Mouse (Mus musculus): Measurements from ENCODE around the gene Hmcn1. TPM values are rescaled to one million over a fixed set of nuclear protein-coding genes. Genes with fewer than 3 reads are reported as not detected.

The Hmcn1 gene
- total RNA-seq, 2 experiments from 2014 or later: 1.6 to 2.0 TPM

GRCm38 (mm10) chr1:150610539-150610938 is 382.7 kb downstream of the Hmcn1 start:
- no peak for TF ChIP-seq CTCF (conservative IDR thresholded peaks at IDR 0.05)
- Histone ChIP-seq H3K4me3 (no peak overlapping the region), H3K27ac (no peak overlapping the region)
- DNase-seq (ENCODE audit: low spot score in 2 of 2): no peak

DNA sequence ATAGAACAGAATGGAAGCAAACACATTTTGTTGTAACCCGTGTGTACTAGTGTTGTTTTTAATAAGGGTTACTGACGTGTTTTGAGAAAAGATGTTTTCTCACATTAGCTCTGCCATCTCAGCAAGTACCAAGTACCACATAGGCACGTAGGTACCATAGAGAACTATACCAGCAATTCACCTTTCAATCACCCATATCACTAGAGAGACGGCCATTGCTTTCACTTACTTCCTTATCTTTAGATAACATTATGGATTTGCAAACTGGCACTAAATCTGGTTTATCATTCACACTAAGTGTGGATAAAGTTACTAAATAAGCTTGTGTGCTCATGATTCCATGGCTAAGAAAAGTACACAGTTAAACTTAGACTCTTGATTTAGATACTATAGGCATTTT is 387.1 kb downstream of the Hmcn1 start:
- no peak for DNase-seq (ENCODE audit: low spot score in 2 of 2)
- no peak for TF ChIP-seq CTCF (conservative IDR thresholded peaks at IDR 0.05)
- no peak overlapping the region for H3K4me3 ChIP-seq
- H3K27ac ChIP-seq: no peak overlapping the region

DNA sequence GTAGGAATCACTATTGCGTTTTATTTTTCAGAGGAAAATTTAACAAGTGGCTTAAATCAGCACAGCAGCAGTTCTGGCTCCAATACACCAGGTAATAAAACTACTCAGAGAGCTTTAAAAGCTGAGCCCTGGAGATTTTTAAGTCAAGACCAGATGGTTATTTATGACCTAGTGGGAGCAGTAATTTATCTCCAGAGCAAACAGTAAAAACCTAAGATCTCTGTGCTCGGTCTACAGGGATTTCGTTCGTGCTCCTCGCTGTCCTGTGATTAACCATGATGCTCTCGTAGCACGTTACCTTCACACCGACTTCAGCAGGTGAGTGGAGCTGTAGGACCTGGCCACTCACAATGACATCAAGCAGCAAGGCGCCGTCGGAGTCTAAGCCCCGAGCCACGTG is 399.6 kb downstream of the Hmcn1 start:
- TF ChIP-seq CTCF (conservative IDR thresholded peaks at IDR 0.05): no peak
- H3K27ac ChIP-seq: no peak overlapping the region
- no peak for DNase-seq (ENCODE audit: low spot score in 2 of 2)
- H3K4me3 ChIP-seq: no peak overlapping the region

- Histone ChIP-seq H3K27ac (no peak overlapping the region), H3K4me3 (no peak overlapping the region)
- peak; percentile 38 to 73 for DNase-seq (ENCODE audit: low spot score in 2 of 2)
- TF ChIP-seq CTCF (conservative IDR thresholded peaks at IDR 0.05): peak; percentile 93
These were observed 402.0 kb downstream of the Hmcn1 start for GRCm38 (mm10) chr1:150591253-150591652.

GRCm38 (mm10) chr1:150587410-150587809 is 405.8 kb downstream of the Hmcn1 start:
- DNase-seq (ENCODE audit: low spot score in 2 of 2): no peak
- no peak for TF ChIP-seq CTCF (conservative IDR thresholded peaks at IDR 0.05)
- Histone ChIP-seq H3K4me3 (no peak overlapping the region), H3K27ac (no peak overlapping the region)

DNA sequence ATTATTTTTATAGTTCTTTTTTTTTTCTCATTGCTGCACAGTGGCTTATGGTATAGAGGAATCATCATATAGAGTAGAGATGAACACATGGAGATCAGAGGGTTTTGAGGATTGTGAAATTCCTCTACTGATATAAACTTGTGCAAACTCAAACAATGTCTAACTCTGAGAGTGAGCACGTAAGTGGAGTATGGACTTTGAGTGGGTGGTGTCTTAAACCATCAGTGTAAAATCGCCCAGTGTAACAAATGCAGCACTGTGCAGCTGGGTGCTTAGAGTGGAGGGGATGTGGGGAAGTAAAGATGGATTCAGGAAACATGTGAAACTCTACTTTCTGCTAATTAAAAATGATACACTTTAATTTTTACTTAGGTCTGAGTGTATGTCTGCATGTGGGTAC is 408.8 kb downstream of the Hmcn1 start:
- DNase-seq (ENCODE audit: low spot score in 2 of 2): no peak
- H3K4me3 ChIP-seq: no peak overlapping the region
- no peak overlapping the region for H3K27ac ChIP-seq
- TF ChIP-seq CTCF (conservative IDR thresholded peaks at IDR 0.05): no peak

GRCm38 (mm10) chr1:150583734-150584133 is 409.5 kb downstream of the Hmcn1 start:
- peak in 1 of 2 experiments; percentile 25 for DNase-seq (ENCODE audit: low spot score in 2 of 2)
- Histone ChIP-seq H3K27ac (no peak overlapping the region), H3K4me3 (no peak overlapping the region)
- TF ChIP-seq CTCF (conservative IDR thresholded peaks at IDR 0.05): no peak

GRCm38 (mm10) chr1:150580561-150580960 is 412.7 kb downstream of the Hmcn1 start:
- DNase-seq (ENCODE audit: low spot score in 2 of 2): no peak
- no peak for TF ChIP-seq CTCF (conservative IDR thresholded peaks at IDR 0.05)
- Histone ChIP-seq H3K4me3 (no peak overlapping the region), H3K27ac (no peak overlapping the region)

- no peak overlapping the region for H3K27ac ChIP-seq
- DNase-seq (ENCODE audit: low spot score in 2 of 2): no peak
- no peak for TF ChIP-seq CTCF (conservative IDR thresholded peaks at IDR 0.05)
- no peak overlapping the region for H3K4me3 ChIP-seq
These were observed 419.8 kb downstream of the Hmcn1 start for GRCm38 (mm10) chr1:150573407-150573806.

GRCm38 (mm10) chr1:150570562-150571156 is 422.6 kb downstream of the Hmcn1 start:
- no peak for DNase-seq (ENCODE audit: low spot score in 2 of 2)
- Histone ChIP-seq H3K4me3 (no peak overlapping the region), H3K27ac (no peak overlapping the region)
- TF ChIP-seq CTCF (conservative IDR thresholded peaks at IDR 0.05): no peak

- no peak for DNase-seq (ENCODE audit: low spot score in 2 of 2)
- no peak overlapping the region for H3K4me3 ChIP-seq
- H3K27ac ChIP-seq: no peak overlapping the region
- TF ChIP-seq CTCF (conservative IDR thresholded peaks at IDR 0.05): no peak
These were observed 423.3 kb downstream of the Hmcn1 start for GRCm38 (mm10) chr1:150569820-150570543.

GRCm38 (mm10) chr1:150566287-150566686 is 426.9 kb downstream of the Hmcn1 start:
- DNase-seq (ENCODE audit: low spot score in 2 of 2): no peak
- no peak for TF ChIP-seq CTCF (conservative IDR thresholded peaks at IDR 0.05)
- H3K4me3 ChIP-seq: no peak overlapping the region
- H3K27ac ChIP-seq: no peak overlapping the region

DNA sequence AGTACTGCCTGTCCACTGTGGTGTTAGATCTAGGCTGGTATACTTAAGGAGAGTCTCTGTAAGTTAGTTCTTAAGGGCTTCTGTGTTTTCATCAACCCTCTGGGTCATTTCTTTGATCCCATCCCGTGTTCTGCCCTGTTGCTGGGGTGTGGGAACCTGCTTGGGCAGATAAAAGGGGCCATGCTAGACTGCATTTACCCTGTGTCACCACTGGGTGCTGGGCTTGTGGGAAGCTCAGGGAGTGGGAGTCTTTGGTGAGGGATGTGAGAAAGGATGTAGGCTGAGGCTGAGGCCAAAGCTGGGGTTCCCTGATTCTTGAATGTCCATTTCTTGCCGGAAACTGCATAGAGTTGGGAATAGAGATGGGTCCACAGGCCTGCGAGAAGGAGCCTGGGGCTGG is 436.6 kb downstream of the Hmcn1 start:
- Histone ChIP-seq H3K4me3 (no peak overlapping the region), H3K27ac (no peak overlapping the region)
- no peak for DNase-seq (ENCODE audit: low spot score in 2 of 2)
- no peak for TF ChIP-seq CTCF (conservative IDR thresholded peaks at IDR 0.05)

DNA sequence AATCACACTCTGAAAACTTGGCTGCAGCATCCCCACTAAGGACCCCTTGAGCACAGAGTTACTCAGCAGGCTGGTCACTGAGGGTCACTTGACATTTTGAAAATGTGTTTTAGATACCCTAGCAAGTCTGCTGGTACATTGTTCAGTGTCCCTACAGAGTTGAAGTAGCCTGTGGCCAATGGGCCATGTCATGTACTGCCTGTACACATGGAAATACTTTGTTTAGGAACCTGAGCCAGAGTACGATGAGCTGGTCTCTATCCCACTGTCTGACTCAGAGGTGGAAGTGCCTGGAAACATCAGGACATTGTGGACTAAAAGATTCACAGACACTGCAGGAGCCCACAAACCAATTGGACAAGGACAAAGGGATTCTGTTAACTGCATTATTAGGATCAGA is 441.8 kb downstream of the Hmcn1 start:
- no peak for DNase-seq (ENCODE audit: low spot score in 2 of 2)
- no peak overlapping the region for H3K27ac ChIP-seq
- H3K4me3 ChIP-seq: no peak overlapping the region
- no peak for TF ChIP-seq CTCF (conservative IDR thresholded peaks at IDR 0.05)
